Mouse (Mus musculus) neural tube, embryonic 10.5 days (tissue): ENCODE data around the gene Rnf20.
A peak's percentile ranks its signal among the peaks of the same experiment; 100 is the strongest.

ENCODE experiments used
- DNase-seq: peaks from one replicate; pipeline ENCODE4 v3.0.0-alpha.2; 2017; ENCODE audit warnings: low spot score; ENCODE audit errors: extremely low spot score

Rnf20 gene

GRCm38 (mm10) chr4:49659421-49659820 lies 27.6 kb downstream of the Rnf20 start:
- no peak for DNase-seq

DNA sequence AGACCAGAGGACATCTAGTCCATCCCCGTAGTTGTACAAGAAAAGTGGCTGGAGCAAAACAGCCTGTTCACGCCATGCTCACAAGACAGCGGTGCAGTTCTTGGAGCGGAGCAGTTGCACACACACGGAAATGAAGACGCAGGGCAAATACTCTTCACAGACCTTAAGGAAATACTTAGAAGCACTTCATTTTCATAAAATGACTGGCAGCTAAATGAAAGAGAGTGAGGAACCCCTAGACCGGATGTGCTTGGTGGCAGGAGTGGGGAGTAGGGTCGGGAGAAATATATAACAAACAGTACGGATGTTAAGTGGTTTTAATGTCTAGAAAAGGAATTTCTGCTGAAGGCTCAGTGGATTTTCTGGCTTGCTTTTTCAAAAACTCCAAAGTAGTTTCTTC lies 29.9 kb downstream of the Rnf20 start:
- no peak for DNase-seq

DNA sequence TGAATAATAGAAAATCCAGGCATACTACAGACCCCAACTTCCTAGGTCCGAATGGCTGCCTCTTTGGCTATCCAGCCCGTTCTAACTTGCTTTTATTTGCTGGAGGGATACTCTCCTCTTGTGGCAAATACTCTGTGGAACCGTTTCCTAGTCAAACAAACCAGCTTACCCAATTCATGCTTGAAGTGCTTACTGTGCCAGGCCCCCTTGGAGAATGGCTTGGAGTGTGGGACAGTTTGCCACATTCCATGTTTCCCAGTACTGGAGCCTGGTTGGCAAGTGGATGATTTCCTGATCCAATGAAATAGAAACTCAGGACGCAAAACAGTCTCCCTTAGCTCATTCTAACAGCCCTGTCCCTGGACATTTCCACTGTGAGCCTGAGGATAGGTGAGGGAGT lies 30.4 kb downstream of the Rnf20 start:
- DNase-seq = no peak

GRCm38 (mm10) chr4:49664850-49665249 lies 33.0 kb downstream of the Rnf20 start:
- no peak for DNase-seq

- no peak for DNase-seq
These were observed 44.3 kb downstream of the Rnf20 start for GRCm38 (mm10) chr4:49676071-49676470.

GRCm38 (mm10) chr4:49676790-49677189 lies 45.0 kb downstream of the Rnf20 start:
- no peak for DNase-seq

GRCm38 (mm10) chr4:49680171-49680875 lies 48.5 kb downstream of the Rnf20 start:
- DNase-seq = no peak

- no peak for DNase-seq
These were observed 50.0 kb downstream of the Rnf20 start, which contains the start of gene Ppp3r2 for GRCm38 (mm10) chr4:49681812-49682211. Gene Ppp3r2 (minus strand): TSS chr4:49682024.

GRCm38 (mm10) chr4:49688594-49689288 lies 56.9 kb downstream of the Rnf20 start:
- DNase-seq = peak; percentile 45

- DNase-seq = no peak
These were observed 59.8 kb downstream of the Rnf20 start for GRCm38 (mm10) chr4:49691405-49692194.
